Mouse (Mus musculus) G1E-ER4 (cell line): ENCODE results near the gene Tarsl2. TPM values are rescaled to one million over a fixed set of nuclear protein-coding genes. Genes with fewer than 3 reads are reported as not detected.

Source experiments
- GATA1 ChIP-seq: IDR thresholded peaks from one replicate; pipeline ENCODE4 v1.8.0; 2012; ENCODE audit warnings: low read length, inconsistent platforms
- polyA plus RNA-seq: library from polyadenylated mRNA; stranded (reverse); fragments of >175 nt; gene quantifications from 2 replicates; pipeline ENCODE4 v1.2.3, GENCODE M21; 2012

Tarsl2 gene
- polyA plus RNA-seq, 1 experiment, result 58.7 TPM

DNA sequence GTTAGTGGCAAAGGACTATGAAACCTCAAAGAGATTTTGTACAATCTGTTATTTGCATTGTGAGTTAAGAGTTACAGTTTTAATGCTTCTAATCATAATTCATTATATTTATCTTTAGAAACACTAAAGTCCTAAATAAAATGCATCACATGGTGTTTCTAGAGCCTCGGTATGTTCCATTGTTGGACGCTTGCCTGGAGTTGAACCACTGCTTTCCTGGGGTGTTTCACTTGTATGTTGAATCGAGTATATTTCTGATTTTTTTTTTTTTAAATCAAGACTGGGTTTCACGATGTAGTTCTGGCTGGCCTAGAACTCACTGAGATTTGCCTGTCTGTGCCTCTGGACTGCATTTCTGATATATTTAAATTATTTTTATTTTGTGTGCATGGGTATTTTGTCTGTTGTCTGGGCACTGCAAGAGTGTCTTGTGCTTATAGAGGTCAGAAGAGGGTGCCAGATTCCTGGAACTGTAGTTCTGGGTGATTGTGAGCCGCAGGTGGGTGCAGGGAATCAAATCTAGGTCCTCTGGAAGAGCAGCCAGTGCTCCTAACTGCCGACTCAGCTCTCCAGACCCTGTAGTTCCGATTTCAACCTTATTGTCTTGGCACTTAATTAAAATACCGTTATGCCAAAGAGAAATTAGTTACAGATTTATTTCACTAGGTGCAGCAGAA lies 47.4 kb downstream of the Tarsl2 start:
- no peak for TF ChIP-seq GATA1

DNA sequence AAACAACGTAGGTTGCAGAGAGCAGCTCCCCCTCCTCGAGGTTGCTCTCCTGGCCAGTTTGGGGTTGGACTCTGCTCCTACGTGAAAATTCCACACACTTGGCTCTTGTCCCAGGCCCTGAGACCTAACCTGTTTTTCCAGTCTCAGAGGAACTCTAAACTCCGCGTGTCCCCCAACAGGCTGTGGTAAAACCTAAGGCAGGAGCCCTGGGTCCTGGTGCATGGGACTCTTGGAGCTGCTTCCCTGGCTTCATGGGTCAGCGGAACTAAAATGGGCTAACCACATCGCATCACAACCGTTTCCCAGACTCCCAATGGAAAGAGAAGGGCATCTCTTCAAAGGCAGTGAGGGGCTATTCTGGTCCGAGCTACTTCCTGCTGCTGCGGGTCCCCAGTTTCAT lies 48.2 kb downstream of the Tarsl2 start:
- TF ChIP-seq GATA1, result no peak

DNA sequence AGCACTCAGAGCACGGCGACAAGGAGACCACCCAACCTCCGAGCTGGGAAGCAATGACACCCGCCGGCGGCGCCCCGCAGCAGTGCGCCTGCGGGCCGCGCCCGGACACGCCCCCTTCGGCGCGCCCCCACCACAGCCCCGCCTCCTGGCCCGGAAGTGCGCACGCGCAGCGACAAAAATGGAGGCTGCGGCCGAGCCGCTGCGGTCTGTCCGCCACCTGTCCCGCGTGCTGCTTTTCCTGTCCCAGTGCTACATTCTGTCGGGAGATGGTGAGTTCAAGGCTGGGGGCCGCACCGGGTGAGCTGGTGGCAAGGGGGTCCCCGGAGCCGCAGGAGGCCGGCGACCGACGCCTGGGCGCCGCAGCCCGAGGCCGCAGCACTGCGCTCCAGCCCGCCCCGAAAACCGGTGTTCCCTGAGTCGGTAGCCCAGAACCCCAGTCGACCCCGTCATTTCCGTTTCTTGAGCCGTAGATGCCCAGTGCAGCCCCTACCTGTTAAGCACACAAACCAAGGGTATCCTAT lies 48.7 kb downstream of the Tarsl2 start:
- TF ChIP-seq GATA1, result no peak

- no peak for TF ChIP-seq GATA1
Observed at GRCm38 (mm10) chr7:65696450-65696849, 51.8 kb downstream of the Tarsl2 start.

GRCm38 (mm10) chr7:65702076-65702475 lies 57.4 kb downstream of the Tarsl2 start:
- TF ChIP-seq GATA1, result no peak

DNA sequence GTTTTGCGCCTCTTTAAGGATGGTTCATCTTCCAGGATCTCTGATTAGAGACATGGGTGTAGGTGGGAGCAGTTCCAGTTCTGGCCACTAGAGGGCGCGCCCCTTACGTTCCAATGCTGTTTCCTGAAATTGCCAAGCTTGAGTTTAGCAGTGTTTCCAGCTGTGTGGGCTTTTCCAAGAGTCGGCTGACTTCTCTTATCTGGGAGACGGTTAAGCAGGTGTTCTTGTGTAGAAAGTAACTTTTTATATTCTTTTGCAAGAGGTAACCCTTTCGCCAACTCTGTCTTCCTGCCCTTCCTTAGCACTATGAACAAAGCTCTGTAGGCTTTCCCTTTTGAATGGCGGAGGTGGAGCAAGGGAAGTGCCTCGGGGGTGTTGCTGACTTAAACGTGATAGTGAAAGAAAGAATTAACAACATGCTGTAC lies 60.1 kb downstream of the Tarsl2 start:
- TF ChIP-seq GATA1, result no peak

- no peak for TF ChIP-seq GATA1
Observed at GRCm38 (mm10) chr7:65708506-65708905, 63.8 kb downstream of the Tarsl2 start.

- TF ChIP-seq GATA1, result no peak
Observed at GRCm38 (mm10) chr7:65710301-65710700, 65.6 kb downstream of the Tarsl2 start.

DNA sequence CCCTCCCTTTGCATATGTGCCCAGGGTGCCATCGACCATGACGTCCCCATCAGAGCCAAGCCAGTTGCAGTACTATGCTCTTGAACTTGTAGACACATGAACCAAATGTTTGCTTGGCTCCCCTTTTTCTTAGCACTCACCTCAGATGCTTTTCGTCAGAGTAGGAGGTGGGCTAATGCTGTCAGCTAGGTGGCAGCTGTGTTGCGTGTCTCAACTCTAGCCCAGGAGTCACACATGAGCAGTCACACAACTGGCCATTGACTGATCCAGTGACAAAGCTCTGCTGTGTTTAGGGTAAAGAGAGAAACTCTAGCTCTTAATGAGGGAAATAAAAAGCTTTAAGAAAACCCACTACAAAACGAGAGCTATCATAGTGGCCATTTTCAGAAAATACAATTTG lies 69.1 kb downstream of the Tarsl2 start:
- TF ChIP-seq GATA1, result no peak

- TF ChIP-seq GATA1, result no peak
Observed at GRCm38 (mm10) chr7:65714304-65714703, 69.6 kb downstream of the Tarsl2 start.

GRCm38 (mm10) chr7:65734024-65734423 lies 89.3 kb downstream of the Tarsl2 start:
- no peak for TF ChIP-seq GATA1

DNA sequence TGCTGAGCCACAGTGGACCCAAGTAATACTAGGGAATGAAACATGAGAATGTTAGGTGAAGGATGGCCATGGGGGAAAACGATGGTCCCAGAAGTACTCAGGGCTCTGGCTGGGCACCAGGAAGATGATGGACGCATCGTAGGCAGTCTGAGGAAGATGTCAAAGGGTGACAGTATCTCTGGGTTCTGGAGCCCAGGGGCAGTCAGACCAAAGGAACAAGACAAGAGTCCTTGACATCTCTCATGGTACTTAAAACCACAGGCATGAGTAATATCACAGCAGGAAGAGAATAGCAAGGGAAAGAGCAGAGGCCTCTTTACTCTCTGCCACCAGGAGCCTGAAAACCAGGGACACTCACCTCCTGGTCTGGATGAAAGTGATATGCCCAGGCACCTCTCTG lies 90.6 kb downstream of the Tarsl2 start:
- TF ChIP-seq GATA1, result no peak

DNA sequence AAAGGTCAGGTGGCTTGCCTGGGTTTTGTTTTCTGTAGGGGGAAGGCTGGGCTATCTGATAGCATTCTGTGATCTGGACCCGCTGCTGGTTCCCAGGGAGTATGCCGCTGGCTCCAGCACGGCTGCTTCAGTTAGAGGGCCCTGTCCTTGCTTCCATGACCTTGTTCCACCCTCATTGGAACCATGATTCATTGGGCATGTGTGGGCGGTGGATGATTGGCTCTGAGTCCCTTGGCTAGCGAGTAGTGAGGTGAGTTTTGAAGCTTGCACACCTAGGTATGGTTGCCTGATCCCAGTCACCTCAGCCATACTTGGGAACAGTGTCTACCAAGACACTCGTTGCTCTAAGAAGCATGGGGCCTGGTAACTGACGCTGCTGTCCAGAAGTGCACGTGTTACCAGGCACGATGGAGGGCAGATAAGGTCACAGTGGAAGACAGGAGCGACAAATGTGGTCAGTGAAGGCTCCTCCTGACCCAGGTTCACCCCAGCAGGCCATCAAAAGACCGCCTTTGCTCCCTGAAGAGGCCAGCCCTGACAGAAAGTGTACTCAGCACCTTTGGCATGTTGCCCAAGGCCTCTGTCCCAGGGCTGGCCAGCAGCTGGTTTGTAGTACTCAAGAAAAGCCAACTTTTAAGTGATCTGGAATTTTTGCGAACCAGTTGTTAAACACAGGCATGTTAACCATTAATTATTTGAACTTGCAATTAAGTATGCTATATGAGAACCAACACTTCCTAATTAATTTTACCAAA lies 92.8 kb downstream of the Tarsl2 start:
- no peak for TF ChIP-seq GATA1

Other genes with a start within 250 kb of the Tarsl2 start
- 24.6 and 30.5 TPM in 2 replicates for gene Tjp1, start 117.1 kb upstream of the Tarsl2 start, polyA plus RNA-seq
- gene Tm2d3, start 46.3 kb downstream of the Tarsl2 start, polyA plus RNA-seq, result 5.2 and 22.6 TPM in 2 replicates
- not detected in 2 replicates for gene Pcsk6, start 216.8 kb downstream of the Tarsl2 start, polyA plus RNA-seq